Mouse (Mus musculus): ENCODE measurements around the gene Cd151. TPM values are rescaled to one million over a fixed set of nuclear protein-coding genes. Genes with fewer than 3 reads are reported as not detected.

The Cd151 gene
- 8.3 TPM for polyA plus RNA-seq (2017; shearing (Covaris generic))

DNA sequence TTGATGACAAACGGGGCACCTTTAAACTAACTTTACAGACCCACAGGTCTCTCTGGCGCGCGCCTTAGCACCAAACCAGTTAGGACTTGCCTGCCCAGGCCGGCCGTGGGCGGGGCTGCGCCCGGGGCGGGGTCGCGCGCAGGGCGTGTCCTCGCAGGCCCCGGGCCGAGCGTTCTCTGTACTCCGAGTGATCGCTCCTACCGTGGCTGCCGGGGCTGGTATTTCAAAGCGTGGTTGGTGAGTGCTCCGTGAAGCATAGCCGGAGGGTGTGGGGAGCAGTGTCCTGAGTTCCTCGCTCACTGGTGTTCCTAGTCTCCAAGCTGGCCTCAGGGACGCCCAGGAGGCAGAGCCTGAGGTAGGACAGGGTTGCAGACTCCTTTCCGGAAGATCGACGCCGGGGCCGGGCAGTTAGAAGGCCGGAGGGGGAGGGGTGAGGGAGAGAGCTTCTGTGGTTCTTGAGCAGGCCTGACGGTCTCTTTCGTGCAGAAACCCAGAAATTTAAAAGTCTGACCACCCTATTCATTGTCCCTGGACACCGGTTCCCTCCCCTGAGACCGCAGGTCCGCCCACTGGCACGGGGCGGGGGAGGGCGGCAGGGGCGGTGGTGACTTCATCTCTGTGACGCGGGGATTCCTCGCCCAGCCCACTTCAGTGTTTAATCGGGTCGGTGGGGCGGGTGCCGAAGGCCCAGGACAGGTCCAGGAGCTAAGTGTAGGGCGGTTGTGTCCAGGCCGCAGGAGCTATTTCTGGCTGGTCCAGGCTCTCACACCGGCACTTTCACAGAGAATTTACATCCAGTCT, at the start of gene Cd151:
Gene Cd151, plus strand, starts transcription at position 163 of the 801 bp plus-strand sequence.

GRCm38 (mm10) chr7:141429310-141429709, 37.9 kb upstream of the Cd151 start, which contains the start of gene Cend1:
Cend1 (minus strand) TSS chr7:141429491.

DNA sequence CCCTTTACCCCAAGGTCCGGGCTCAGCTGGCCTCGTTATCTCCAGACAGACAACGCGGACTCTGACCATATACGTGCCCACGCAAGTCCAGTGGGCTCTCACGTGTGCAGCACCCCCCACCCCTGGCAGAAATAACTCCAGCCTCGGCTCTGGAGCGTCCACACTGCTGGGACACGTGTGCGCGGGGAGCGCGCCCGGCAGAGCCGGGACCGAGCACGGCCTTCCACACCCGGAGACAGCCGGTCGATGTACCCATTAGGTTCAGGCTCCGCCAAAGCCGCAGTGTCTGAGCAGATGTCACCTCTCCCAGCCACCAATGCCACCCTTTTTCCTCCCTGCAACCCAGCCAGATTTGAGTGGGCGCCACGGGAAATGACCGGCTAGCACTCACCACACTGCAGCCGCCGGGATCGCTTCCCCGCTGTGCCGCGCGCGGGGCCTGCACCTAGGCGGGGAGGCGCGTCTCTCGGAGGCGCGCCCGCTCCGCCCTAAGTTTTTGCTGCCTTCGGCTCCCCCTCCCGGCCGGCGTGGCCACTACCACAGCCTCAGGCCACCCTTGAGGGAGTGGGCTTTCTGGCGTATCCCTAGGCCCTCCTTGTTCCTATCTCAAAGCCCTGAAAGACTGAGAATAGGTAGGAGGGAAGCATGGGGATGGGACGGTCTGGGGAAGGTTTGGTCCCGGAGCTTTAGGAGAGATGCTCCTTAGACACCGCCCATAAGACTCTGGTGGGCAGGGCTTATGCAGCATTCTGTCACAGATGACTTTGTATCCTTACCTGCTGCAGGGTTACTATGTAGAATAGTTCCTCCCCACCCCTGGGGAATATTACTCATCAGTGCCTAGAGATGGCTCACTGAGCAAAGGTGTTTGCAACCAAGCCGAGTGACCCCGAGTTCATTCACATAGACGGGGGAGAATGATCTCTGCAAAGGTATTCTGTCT, 29.7 kb upstream of the Cd151 start, which contains the start of gene Slc25a22:
Gene Slc25a22, minus strand, starts transcription at position 715 of the 943 bp plus-strand sequence.

GRCm38 (mm10) chr7:141443828-141444237, 23.4 kb upstream of the Cd151 start, which contains the start of gene Pidd1:
Pidd1 (minus strand) TSS chr7:141444025.

GRCm38 (mm10) chr7:141447110-141447991, 19.8 kb upstream of the Cd151 start, which contains the start of gene Rplp2:
Rplp2 (plus strand) TSS chr7:141447370.

DNA sequence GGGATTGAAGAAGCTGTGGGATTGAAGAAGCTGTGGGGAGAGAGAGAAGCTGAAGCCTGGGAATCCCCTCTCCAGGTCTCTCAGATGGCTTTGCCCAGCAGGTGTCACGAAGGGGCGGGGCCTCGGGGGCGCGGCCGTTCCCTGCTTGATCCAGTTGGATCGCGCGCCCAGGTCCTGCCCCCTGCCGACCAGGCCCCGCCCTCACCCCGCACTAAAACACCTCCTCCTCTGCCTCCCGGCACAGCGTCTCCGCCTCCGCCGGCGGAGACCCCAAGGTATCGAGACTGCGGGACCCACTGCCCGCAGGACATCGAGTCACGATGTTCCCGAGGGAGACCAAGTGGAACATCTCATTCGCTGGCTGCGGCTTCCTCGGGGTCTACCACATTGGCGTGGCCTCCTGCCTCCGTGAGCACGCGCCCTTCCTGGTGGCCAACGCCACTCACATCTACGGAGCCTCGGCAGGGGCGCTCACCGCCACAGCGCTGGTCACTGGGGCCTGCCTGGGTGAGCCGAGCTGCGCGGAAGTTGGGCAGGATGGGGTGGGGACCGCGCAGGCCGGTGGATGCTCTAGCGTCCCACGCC, 12.1 kb upstream of the Cd151 start, which contains the start of gene Pnpla2:
Gene Pnpla2, plus strand, starts transcription at position 232 of the 585 bp plus-strand sequence.

DNA sequence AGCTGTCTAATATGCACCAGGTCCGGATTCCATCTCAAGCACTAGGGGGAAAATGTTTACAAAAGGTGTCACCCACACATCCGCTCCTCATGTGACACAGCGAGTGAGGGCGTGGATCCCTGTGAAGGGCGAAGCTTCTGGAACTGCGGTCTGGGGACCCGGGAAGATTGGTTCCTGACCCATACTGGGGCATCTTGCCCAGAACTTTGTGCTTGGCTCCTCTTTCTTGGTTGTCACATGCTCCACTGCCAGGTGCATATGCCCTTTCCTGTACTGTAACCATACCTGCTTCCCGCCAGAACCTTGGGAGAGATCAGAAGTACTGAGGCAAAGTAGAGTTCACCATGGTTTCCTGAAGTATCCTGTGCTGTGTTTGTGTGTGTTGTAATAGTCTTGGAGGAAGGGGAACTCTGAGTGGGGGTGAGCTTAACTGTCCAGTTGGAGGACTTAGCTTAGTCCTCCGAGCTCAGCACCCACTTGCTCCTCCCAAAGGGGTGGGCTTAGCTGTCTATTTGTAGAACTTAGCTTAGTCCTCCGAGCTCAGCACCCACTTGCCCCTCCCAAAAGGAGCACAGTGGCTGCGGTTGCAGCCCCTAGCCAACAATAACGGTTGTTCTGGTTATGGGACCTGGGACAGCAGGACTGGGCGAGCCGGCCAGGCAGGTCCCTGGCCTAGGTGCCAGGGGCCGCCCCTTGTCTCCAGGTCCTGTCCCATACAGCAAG, 6.6 kb upstream of the Cd151 start, which contains the start of gene Cracr2b:
Gene Cracr2b, plus strand, starts transcription at position 704 of the 723 bp plus-strand sequence.

GRCm38 (mm10) chr7:141475011-141475804, 8.0 kb downstream of the Cd151 start, which contains the start of the genes Polr2l and Tspan4:
Polr2l (minus strand) TSS chr7:141475132.
Tspan4 (plus strand) TSS chr7:141475240.

Other genes starting within 250 kb of the Cd151 start
- gene Phrf1, start 238.6 kb upstream of the Cd151 start, polyA plus RNA-seq (2017; shearing (Covaris generic)), result 122 TPM
- 160 TPM for gene Irf7, start 200.9 kb upstream of the Cd151 start, polyA plus RNA-seq (2017; shearing (Covaris generic))
- gene Cdhr5, start 190.6 kb upstream of the Cd151 start, polyA plus RNA-seq (2017; shearing (Covaris generic)), result not detected
- gene Sct, start 188.3 kb upstream of the Cd151 start, polyA plus RNA-seq (2017; shearing (Covaris generic)), result not detected
- gene Drd4, start 175.4 kb upstream of the Cd151 start, polyA plus RNA-seq (2017; shearing (Covaris generic)), result not detected
- gene Deaf1, start 139.7 kb upstream of the Cd151 start, polyA plus RNA-seq (2017; shearing (Covaris generic)), result 15.6 TPM
- 48.1 TPM for gene Tmem80, start 139.7 kb upstream of the Cd151 start, polyA plus RNA-seq (2017; shearing (Covaris generic))
- not detected for gene Eps8l2, start 128.5 kb upstream of the Cd151 start, polyA plus RNA-seq (2017; shearing (Covaris generic))
- 372 TPM for gene Taldo1, start 75.2 kb upstream of the Cd151 start, polyA plus RNA-seq (2017; shearing (Covaris generic))
- gene Gatd1, start 53.3 kb upstream of the Cd151 start, polyA plus RNA-seq (2017; shearing (Covaris generic)), result 91.0 TPM
- 0.27 TPM for gene Cend1, start 37.9 kb upstream of the Cd151 start, polyA plus RNA-seq (2017; shearing (Covaris generic))
- gene Slc25a22, start 29.5 kb upstream of the Cd151 start, polyA plus RNA-seq (2017; shearing (Covaris generic)), result 87.4 TPM
- gene Pidd1, start 23.4 kb upstream of the Cd151 start, polyA plus RNA-seq (2017; shearing (Covaris generic)), result 16.1 TPM
- 2,295 TPM for gene Rplp2, start 20.0 kb upstream of the Cd151 start, polyA plus RNA-seq (2017; shearing (Covaris generic))
- 109 TPM for gene Pnpla2, start 12.2 kb upstream of the Cd151 start, polyA plus RNA-seq (2017; shearing (Covaris generic))
- not detected for gene Cracr2b, start 6.3 kb upstream of the Cd151 start, polyA plus RNA-seq (2017; shearing (Covaris generic))
- gene Polr2l, start 7.7 kb downstream of the Cd151 start, polyA plus RNA-seq (2017; shearing (Covaris generic)), result 43.2 TPM
- gene Tspan4, start 7.8 kb downstream of the Cd151 start, polyA plus RNA-seq (2017; shearing (Covaris generic)), result 1.9 TPM
- 21.2 TPM for gene Chid1, start 72.5 kb downstream of the Cd151 start, polyA plus RNA-seq (2017; shearing (Covaris generic))
- 15.8 TPM for gene Ap2a2, start 94.8 kb downstream of the Cd151 start, polyA plus RNA-seq (2017; shearing (Covaris generic))
- 0.12 TPM for gene Muc6, start 187.9 kb downstream of the Cd151 start, polyA plus RNA-seq (2017; shearing (Covaris generic))
- gene Muc2, start 222.9 kb downstream of the Cd151 start, polyA plus RNA-seq (2017; shearing (Covaris generic)), result not detected